8 mouse cellular contexts compared by ENCODE assay signal in genomic region chr13:19395688-19396354, GRCm38 (mm10). TPM values are rescaled to one million over a fixed set of nuclear protein-coding genes. Genes with fewer than 3 reads are reported as not detected.
DNase-seq lines count a peak whose midpoint lies in the region; ATAC-seq lines count a peak whose summit lies in the region.

TSS of gene Stard3nl (minus strand) at chr13:19395795.

- peak; percentile 100 for ATAC-seq in forebrain, embryonic 14.5 days
- ATAC-seq in neural tube, embryonic 15.5 days (ENCODE audit: low FRiP score) = peak; percentile 100

- WGBS in forebrain, embryonic 14.5 days = 2% methylated on average over 35 of the region's 37 CpGs
- under 1% methylated on average over 37 of the region's 37 CpGs for WGBS in neural tube, embryonic 15.5 days

- H3K9me3 ChIP-seq in forebrain, embryonic 14.5 days (replicated peaks; ENCODE audit: control insufficient read depth, low read length) = no peaks in the 10 kb centered on the region
- H3K9me3 ChIP-seq in neural tube, embryonic 15.5 days (replicated peaks) = no peaks in the 10 kb centered on the region

- peak within 1 kb of the TSS; percentile 66 for H3K4me2 ChIP-seq in forebrain, embryonic 14.5 days (ENCODE audit: low read length)
- peak within 1 kb of the TSS; percentile 65 for H3K4me2 ChIP-seq in neural tube, embryonic 15.5 days

- peak; percentile 98 for DNase-seq in ES-CJ7 (ENCODE audit: low read depth, low spot score)
- DNase-seq in cerebellum, adult 11 months = peak; percentile 99
- DNase-seq in forebrain, embryonic 14.5 days (ENCODE audit: low spot score) = peak; percentile 99
- peak; percentile 98 to 99 for DNase-seq in heart, postnatal 14 days
- DNase-seq in layer of hippocampus, adult 11-12 months (ENCODE audit: low spot score) = peak; percentile 99
- DNase-seq in lung, adult 18-20 months = peak; percentile 99
- peak; percentile 99 for DNase-seq in testis, postnatal 14 days (ENCODE audit: low spot score)

- H3K27ac ChIP-seq in forebrain, embryonic 14.5 days (ENCODE audit: low read depth, low read length) = peak within 1 kb of the TSS; percentile 85
- peak within 1 kb of the TSS; percentile 94 for H3K27ac ChIP-seq in neural tube, embryonic 15.5 days (replicated peaks)

- H3K27me3 ChIP-seq in forebrain, embryonic 14.5 days (replicated peaks; ENCODE audit: control insufficient read depth, insufficient read depth, low read length) = no peaks in the 10 kb centered on the region
- no peaks in the 10 kb centered on the region for H3K27me3 ChIP-seq in neural tube, embryonic 15.5 days (replicated peaks)

- H3K4me3 ChIP-seq in forebrain, embryonic 14.5 days (ENCODE audit: low read depth, low read length) = peak within 1 kb of the TSS; percentile 92
- peak within 1 kb of the TSS; percentile 92 for H3K4me3 ChIP-seq in neural tube, embryonic 15.5 days (replicated peaks)

- peaks cover 16% of the 10 kb centered on the region for H3K4me1 ChIP-seq in forebrain, embryonic 14.5 days (ENCODE audit: control insufficient read depth, insufficient read depth, low read length)
- H3K4me1 ChIP-seq in neural tube, embryonic 15.5 days = peaks cover 32% of the 10 kb centered on the region

- peak within 1 kb of the TSS; percentile 97 for H3K9ac ChIP-seq in forebrain, embryonic 14.5 days (ENCODE audit: low read length)
- peak within 1 kb of the TSS; percentile 96 for H3K9ac ChIP-seq in neural tube, embryonic 15.5 days (replicated peaks)

- intact Hi-C loops in heart, postnatal 14 days (cut with DNase I) = no loop called here

- H3K36me3 ChIP-seq in forebrain, embryonic 14.5 days (ENCODE audit: control insufficient read depth, insufficient read depth, low read length) = no peaks in the 10 kb centered on the region
- no peaks in the 10 kb centered on the region for H3K36me3 ChIP-seq in neural tube, embryonic 15.5 days

RNA-seq across cellular contexts. Expression of gene Stard3nl, which starts in this region (rescaled TPM):
- polyA plus RNA-seq in forebrain, embryonic 14.5 days (2014; fragmentation: Nextera tagmentation; extraction: Ambion mirVana) = 199 and 213 TPM in 2 replicates
- total RNA-seq in heart, postnatal 14 days (2021) = 10 to 100 TPM; 15.4 to 17.8 TPM
- 200 and 219 TPM in 2 replicates for polyA plus RNA-seq in neural tube, embryonic 15.5 days (2015; fragmentation: Nextera tagmentation; extraction: Ambion mirVana)

Comparison
In these comparisons a context has a peak if more than half of its experiments do, and no peak if none do; other contexts are left out.
1. Peak in every context shown above with its lines: DNase-seq, ATAC-seq, H3K4me3 ChIP-seq and H3K27ac ChIP-seq.